Mouse (Mus musculus) testis, adult 2 months (tissue): ENCODE results near the gene Eid1.

ENCODE experiments used
- CTCF ChIP-seq: fragments of 200-500 bp; IDR thresholded peaks from 2 replicates; pipeline ENCODE4 v1.5.1; 2012; ENCODE audit warnings: low read depth, mild to moderate bottlenecking, inconsistent platforms, low read length, moderate library complexity; ENCODE audit not compliant: control insufficient read depth, insufficient read depth, insufficient replicate concordance
- POLR2A ChIP-seq: fragments of 200-500 bp; IDR thresholded peaks from 2 replicates; pipeline ENCODE4 v1.6.1; 2012; ENCODE audit warnings: low read depth, mild to moderate bottlenecking, inconsistent platforms, low read length, moderate library complexity; ENCODE audit not compliant: control insufficient read depth

DNA sequence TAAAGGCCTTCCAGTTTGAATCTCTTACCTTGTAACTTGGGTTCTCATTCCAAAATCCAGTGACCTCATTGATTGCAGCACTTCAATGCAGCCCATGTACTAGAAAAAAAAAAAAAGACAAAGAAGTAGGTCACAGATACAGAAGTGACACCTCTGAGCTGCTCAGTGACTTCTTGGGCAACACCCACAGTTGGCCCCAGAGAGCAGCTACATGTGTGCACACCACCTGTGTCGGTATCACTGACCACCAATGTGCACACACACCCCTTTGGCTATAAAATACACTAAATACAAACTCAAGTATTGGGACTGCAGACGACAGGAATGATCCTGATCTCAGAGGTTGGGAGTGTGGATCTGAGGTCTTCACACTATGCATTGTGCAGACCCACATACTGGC lies 21.9 kb downstream of the Eid1 start:
- TF ChIP-seq CTCF (no peak), POLR2A (no peak)
